Mouse (Mus musculus) ES-E14 (cell line): ENCODE data around the gene Zfp811. TPM values are rescaled to one million over a fixed set of nuclear protein-coding genes. Genes with fewer than 3 reads are reported as not detected.

ENCODE experiments used
- DNase-seq: peaks from one replicate; pipeline ENCODE4 v3.0.0-alpha.2; 2013; ENCODE audit warnings: low read depth, low spot score
- H3K27ac ChIP-seq: 2 replicates; pipeline ENCODE4 v1.5.1; 2012; ENCODE audit warnings: low read depth, mild to moderate bottlenecking, low read length, moderate library complexity, mixed read lengths; ENCODE audit not compliant: poor library complexity, insufficient read depth, severe bottlenecking
- H3K36me3 ChIP-seq: 2 replicates; pipeline ENCODE4 v1.6.1; 2012; ENCODE audit warnings: mild to moderate bottlenecking, low read length, moderate library complexity, mixed read lengths; ENCODE audit not compliant: control insufficient read depth, poor library complexity, insufficient read depth, severe bottlenecking
- H3K4me1 ChIP-seq, 2 experiments: fragments of 150-350 bp in 1 of 2; sonication (generic) in 1 of 2; 2 replicates each; pipeline ENCODE4 v1.6.1; 2012; ENCODE audit warnings: low read length in 2 of 2, mild to moderate bottlenecking in 1 of 2, mixed read lengths in 1 of 2; ENCODE audit not compliant: control insufficient read depth in 2 of 2, insufficient read depth in 2 of 2, poor library complexity in 1 of 2
- H3K4me3 ChIP-seq, 2 experiments: fragments of 150-350 bp in 1 of 2; sonication (generic) in 1 of 2; 2 replicates each; pipeline ENCODE4 v1.5.1; 2012; ENCODE audit warnings: low read length in 2 of 2, low read depth in 1 of 2, mild to moderate bottlenecking in 1 of 2, mixed read lengths in 1 of 2; ENCODE audit not compliant: insufficient read depth in 1 of 2, poor library complexity in 1 of 2, severe bottlenecking in 1 of 2
- H3K9ac ChIP-seq: 2 replicates; pipeline ENCODE4 v1.6.1; 2012; ENCODE audit warnings: low read depth, mild to moderate bottlenecking, low read length, mixed read lengths; ENCODE audit not compliant: poor library complexity, insufficient read depth, severe bottlenecking
- H3K9me3 ChIP-seq: fragments of 150-350 bp; sonication (generic); 2 replicates; pipeline ENCODE4 v1.6.1; 2012; ENCODE audit warnings: low read depth, mild to moderate bottlenecking, low read length; ENCODE audit not compliant: control insufficient read depth, insufficient read depth
- CHD2 ChIP-seq: IDR thresholded peaks from 2 replicates; pipeline ENCODE4 v1.6.1; 2014; ENCODE audit warnings: mild to moderate bottlenecking, low read depth, low read length, inconsistent platforms
- HCFC1 ChIP-seq: IDR thresholded peaks from 2 replicates; pipeline ENCODE4 v1.6.1; 2012; ENCODE audit warnings: low read length, inconsistent platforms, borderline replicate concordance; ENCODE audit not compliant: insufficient read depth
- MAFK ChIP-seq: IDR thresholded peaks from 2 replicates; pipeline ENCODE4 v1.6.1; 2014; ENCODE audit warnings: mild to moderate bottlenecking, low read depth, low read length, inconsistent platforms; ENCODE audit not compliant: insufficient read depth
- ZC3H11A ChIP-seq: IDR thresholded peaks from 2 replicates; pipeline ENCODE4 v1.6.1; 2012; ENCODE audit warnings: low read depth, mild to moderate bottlenecking, inconsistent platforms, low read length, borderline replicate concordance
- ZNF384 ChIP-seq: IDR thresholded peaks from 2 replicates; pipeline ENCODE4 v1.6.1; 2012; ENCODE audit warnings: low read depth, low read length, inconsistent platforms
- in situ Hi-C, 2 experiments: fragments of 600-800 bp; cut with MboI; formaldehyde crosslinking; loops; one replicate each; pipeline ENCODE4 v1.15.1; 2025; ENCODE audit warnings: low sequenced_read_pairs in 2 of 2, inconsistent platforms in 1 of 2; ENCODE audit not compliant: unreplicated experiment in 2 of 2
- total RNA-seq: library from RNA; depleted of rRNA; stranded (reverse); fragments of 300-350 nt; gene quantifications from 2 replicates; pipeline ENCODE4 v1.2.3, GENCODE M21; 2012; rRNA removed

Gene Zfp811
- total RNA-seq, 1 experiment: 1.6 TPM

GRCm38 (mm10) chr17:32750611-32751010, 59.1 kb downstream of the Zfp811 start:
- no peaks in the 10 kb centered on the region for H3K9me3 ChIP-seq
- H3K4me1 ChIP-seq: peaks cover 0 to 8% of the 10 kb centered on the region in 2 experiments; a peak in 2 of 4 replicates
- peak overlapping the region in 1 of 2 experiments; percentile 51; a peak in 2 of 4 replicates for H3K4me3 ChIP-seq
- H3K36me3 ChIP-seq: no peaks in the 10 kb centered on the region
- peak; percentile 62 for DNase-seq
- TF ChIP-seq ZNF384 (no peak), ZC3H11A (no peak), MAFK (no peak), HCFC1 (no peak), CHD2 (no peak)
- H3K27ac ChIP-seq: no peak overlapping the region
- in situ Hi-C loops: no loop called here
- no peak overlapping the region for H3K9ac ChIP-seq

Other genes starting within 250 kb of the Zfp811 start
- gene Cyp4f37, start 188.6 kb downstream of the Zfp811 start, total RNA-seq: 0.63 and 0.71 TPM in 2 replicates
- gene Cyp4f40, start 151.0 kb downstream of the Zfp811 start, total RNA-seq: 0.21 and 0.36 TPM in 2 replicates
- gene Cyp4f15, start 124.3 kb downstream of the Zfp811 start, total RNA-seq: 0.11 and 0.31 TPM in 2 replicates
- 21.6 and 21.9 TPM in 2 replicates for gene Zfp871, start 21.6 kb downstream of the Zfp811 start, total RNA-seq
- gene Zfp799, start 20.3 kb upstream of the Zfp811 start, total RNA-seq: 9.3 and 12.9 TPM in 2 replicates
- gene Zfp870, start 81.7 kb upstream of the Zfp811 start, total RNA-seq: 9.5 and 9.9 TPM in 2 replicates
- gene Cyp4f14, start 107.4 kb upstream of the Zfp811 start, total RNA-seq: 0.32 and 0.58 TPM in 2 replicates
- 15.2 and 28.9 TPM in 2 replicates for gene Cyp4f13, start 137.5 kb upstream of the Zfp811 start, total RNA-seq
- 7.0 and 9.0 TPM in 2 replicates for gene Zfp472, start 155.9 kb upstream of the Zfp811 start, total RNA-seq
- gene Zfp952, start 183.2 kb upstream of the Zfp811 start, total RNA-seq: 4.2 and 4.3 TPM in 2 replicates
- 4.6 and 4.9 TPM in 2 replicates for gene Zfp763, start 223.5 kb upstream of the Zfp811 start, total RNA-seq